Mouse (Mus musculus): ENCODE data around the gene Slc35d2.

Gene Slc35d2

DNA sequence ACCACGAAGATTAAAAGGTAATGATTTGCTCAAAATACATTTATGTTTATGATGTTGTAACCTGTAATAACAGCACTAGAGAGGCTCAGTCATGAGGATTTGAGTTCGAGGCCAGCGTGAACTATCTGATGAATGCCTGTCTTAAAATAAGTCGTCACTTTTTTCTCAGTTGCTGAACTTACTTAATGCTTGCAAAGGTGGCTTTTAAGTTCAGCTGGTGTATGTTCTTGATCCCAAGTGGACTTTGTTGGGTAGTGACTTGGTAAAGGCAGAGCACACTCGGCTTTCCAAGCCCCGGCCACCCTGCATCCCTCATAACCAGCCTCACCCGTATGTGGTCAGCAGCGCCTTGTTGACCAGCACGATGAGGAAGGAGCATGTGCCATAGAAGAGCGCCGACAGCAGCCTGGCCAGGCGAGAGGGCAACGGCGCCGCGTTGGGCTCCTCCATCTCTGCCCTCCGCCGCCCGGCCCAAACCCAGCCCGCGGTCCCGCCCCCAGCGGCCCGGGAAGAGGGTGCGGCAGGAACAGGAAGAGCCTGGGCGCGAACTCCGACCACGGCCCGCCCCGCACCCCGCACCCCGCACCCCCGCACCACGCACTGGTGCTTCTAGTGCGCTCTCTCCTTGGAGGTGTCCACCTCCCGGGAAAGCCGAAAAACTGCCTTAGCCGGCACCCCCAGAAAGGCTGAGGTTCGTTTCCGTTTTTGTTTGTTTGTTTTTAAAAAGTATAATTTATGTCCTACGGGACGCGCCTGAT lies at the start of gene Slc35d2:
Gene Slc35d2 (minus strand): TSS at position 511 of the 758 bp plus-strand sequence.
- DNase-seq (ENCODE audit: low read depth, low spot score): no peak

DNA sequence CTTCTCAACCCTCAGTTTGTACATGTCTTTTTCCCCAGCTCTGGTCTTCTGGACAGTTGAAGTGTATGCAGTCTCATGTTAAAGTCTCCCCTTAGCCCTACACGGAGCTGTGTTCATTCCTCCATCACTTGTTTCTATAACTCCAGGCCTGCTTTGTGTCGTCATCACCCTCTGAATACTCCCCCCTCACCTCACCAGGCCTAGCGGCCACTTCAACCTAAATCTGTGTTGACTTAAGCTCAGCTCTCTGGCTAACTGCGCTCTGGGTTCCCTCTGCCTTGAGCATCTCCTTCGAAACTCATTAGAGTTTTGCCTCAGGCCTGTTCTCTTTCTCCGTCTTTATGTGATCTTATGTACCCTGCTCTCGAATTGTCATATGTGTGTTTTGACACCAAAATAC lies 48.8 kb upstream of the Slc35d2 start:
- no peak for DNase-seq (ENCODE audit: low read depth, low spot score)

DNA sequence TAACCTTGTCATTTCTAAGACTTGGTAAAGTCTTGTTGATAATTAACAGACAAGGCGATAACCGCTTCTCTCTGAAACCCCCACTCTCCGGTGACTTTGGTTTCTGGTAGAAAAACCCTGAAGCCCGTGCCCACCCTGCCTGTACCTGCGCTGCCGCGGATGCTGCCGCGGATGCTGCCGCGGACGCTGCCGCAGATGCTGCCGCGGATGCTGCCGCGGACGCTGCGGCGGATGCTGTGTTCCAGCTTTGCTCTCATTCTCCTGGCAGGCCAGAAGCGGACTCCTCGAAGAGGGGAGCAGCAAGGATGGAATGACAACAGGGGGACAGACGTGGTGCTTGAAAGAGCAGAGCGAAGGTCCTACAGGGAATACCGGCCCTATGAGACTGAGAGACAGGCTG lies 40.6 kb upstream of the Slc35d2 start:
- no peak for DNase-seq (ENCODE audit: low read depth, low spot score)

DNA sequence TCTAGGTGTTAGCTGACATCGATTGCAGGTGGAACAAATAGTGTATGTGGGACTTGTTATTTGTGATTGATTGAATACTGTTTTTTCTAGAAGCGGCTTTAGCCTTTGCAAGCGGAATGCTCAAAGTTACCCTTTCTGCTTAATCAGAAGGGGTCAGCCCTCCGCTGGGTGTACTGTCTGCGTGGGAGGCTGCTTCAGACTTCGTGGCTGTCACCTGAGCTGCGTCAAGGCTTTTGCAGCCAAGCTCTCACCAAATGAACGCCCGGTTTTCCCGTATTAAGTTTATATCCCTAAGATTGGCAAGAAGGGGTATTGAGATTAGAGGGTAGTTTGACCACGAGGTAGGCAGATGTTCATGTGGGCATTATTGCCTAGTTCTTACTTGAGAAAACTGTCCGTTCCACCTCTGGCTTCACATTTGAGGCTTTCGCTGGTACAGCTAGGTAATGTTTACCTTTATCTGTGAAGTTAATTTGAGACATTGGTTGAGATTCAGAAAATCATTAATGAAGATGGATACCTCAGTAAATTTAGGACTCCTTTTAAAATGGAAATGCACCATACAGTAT lies 34.1 kb upstream of the Slc35d2 start:
- DNase-seq (ENCODE audit: low read depth, low spot score): no peak

DNA sequence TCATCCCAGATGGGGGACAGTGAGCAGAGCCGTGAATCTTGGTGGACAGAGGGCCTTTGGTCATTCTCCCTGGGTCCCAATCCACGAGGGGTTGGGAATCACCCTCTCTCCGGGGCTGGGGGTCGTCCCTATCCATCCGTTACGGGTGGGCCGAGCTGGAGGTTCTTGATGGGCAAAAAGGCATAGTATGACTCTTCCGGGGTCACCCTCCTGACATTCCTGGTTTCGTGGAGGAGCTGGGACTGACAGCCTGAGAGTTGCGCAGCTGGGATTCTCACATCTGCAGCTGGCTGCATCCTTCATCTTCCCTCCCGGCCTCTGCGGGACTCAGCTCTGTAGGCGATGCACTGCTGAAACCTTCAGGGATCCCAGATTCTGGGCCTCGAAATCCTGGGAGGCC lies 33.5 kb upstream of the Slc35d2 start:
- DNase-seq (ENCODE audit: low read depth, low spot score): no peak

DNA sequence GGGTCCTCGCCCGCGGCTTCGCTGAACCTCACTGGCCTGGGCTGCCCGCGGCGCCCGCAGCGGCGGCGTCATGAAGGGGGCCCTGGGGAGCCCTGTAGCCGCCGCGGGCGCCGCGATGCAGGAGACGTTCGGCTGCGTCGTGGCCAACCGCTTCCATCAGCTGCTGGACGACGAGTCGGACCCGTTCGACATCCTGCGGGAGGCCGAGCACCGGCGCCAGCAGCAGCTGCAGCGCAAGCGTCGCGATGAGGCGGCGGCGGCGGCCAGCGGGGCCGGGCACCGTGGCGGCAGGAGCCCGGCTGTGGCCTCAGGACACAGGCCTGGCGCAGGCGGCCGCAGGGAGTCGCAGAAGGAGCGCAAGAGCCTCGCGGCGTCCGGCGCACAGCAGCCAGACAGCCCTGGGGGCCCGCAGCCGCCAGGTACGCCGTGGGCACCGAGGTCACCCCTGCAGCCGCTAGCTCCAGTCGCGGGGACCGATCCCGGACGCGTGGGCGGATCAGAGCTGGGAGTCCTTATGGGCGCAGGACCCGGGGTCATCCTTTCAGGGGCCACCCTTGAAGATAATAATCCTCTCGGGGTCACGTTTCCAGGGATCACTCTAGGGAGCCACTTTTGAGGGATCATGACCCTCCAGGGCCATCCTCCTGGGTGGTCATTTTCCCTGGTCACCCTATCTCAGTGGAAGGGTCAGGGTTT lies 32.9 kb upstream of the Slc35d2 start:
- no peak for DNase-seq (ENCODE audit: low read depth, low spot score)

DNA sequence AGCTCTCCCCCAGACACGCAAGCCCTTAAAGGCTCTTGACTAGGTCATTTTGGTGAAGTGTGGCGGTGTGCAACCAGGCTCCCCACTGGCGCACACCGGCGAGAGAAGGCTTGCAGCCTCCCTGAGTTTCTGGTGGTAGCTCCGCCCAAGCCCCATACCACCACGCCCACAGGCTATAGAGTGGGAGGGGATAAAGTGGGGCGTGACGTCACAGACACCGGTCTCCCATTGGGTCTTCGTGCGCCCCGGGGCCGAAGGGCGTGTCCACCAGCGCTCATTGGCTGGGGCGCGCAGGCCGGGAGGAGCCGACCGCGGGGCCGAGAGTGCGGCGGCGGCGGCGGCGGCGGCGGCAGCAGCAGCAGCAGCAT lies 32.4 kb upstream of the Slc35d2 start, which contains the start of gene Habp4:
Gene Habp4 (plus strand): TSS at position 277 of the 368 bp plus-strand sequence.
- DNase-seq (ENCODE audit: low read depth, low spot score): peak; percentile 95

DNA sequence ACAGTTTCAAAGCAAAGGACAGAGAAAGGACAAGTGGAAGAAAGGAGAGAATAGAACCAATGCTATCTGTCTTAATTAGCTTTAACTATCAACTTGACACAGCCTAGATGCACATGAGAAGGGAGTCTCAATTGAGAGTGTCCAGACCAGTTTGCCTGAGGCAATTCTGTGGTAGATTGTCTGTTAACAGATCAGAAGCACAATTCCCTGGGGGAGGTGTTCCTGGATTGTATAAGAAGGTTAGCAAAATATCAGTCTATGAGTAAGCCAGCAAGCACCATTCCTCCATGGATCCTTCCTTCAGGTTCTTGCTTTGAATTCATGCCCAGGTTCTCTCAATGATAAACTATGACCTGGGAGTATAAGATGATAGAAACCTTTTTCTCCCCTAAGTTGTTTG lies 27.8 kb upstream of the Slc35d2 start:
- DNase-seq (ENCODE audit: low read depth, low spot score): no peak

DNA sequence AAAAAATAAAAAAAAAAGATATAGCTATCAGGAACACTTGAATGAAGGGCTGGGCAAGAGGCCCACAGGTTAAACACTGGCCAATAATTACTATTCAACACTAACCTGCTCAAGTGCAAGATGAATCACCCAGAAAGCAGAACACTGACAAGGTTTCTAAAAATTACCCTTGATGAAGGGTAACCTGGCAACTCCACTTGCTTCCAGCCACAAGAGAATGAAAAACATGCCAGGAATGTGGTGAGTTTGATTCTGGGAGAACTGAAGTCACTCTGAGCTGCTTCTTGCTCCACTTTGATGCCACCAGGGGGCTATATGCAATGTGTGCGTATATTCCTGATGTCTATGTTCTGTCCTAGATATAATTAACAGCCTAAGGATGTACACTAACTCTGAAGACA lies 26.0 kb upstream of the Slc35d2 start:
- DNase-seq (ENCODE audit: low read depth, low spot score): no peak

DNA sequence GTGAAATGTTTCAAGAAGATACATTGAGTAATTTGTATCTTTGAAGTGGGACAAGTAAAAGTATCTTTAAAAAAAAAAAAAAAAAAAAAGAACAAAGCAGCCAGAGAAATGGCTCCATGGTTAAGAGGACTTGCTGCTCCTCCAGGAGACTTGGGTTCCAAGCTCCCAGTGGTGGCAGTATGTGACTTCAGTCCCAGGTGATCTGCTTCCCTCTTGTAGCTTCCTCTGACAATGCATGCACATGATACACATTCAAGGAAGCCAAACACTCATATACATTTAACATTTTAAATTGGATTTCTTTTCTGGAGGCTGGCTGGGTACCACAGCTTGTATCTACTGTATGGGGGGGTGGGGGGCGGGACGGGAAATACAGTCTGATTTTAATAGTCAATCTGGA lies 25.5 kb upstream of the Slc35d2 start:
- DNase-seq (ENCODE audit: low read depth, low spot score): no peak

DNA sequence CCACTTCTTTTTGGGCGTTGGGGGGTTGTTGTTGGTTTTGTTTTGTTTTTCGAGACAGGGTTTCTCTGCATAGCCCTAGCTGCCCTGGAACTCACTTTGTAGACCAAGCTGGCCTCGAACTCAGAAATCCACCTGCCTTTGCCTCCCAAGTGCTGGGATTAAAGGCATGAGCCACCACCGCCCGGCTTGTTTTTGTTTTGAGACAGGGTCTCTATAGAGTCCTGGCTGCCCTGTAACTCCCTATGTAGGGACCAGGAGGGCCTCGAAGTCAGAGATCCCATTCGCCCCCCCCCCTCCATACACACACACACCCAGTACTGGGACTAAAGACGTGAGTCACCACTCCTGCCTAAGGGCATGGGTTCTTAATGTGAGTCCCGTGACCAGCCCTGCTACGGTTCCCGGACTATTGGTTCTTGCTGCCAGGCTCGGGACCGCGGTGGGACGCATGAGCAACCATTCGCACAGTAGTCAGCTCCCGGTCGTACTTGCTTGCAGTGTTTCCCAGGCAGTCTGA lies 24.6 kb upstream of the Slc35d2 start:
- DNase-seq (ENCODE audit: low read depth, low spot score): peak; percentile 55

DNA sequence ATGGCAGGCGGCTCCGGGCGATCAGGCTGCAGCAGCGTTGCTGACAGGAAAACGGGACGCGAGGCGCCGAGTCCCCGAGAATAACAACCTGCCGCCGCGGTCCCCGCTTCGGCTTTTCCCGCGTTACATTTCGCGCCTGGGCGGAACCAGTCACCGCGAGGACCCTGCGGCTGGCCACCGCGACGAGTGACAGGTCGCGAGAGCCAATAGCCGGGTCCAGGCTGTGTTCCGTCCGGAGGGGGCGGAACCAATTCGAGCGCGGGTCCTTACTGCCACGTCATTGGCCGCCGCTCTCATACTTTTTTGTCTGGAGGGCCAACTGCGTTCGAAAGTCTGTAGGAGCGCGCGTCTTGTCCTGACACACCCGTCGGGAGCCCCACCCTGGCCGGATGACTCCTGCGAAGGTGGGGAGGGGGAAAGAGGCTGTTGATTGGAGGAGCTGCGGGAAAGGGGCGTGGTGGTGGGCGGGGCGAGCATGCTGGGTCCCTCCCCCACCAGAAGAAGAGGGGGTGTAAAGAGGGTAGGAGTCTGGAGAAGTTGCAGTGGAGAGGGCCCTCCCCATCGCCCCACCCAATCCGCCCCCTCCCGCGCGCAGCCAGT lies 24.0 kb upstream of the Slc35d2 start, which contains the start of gene Zfp367:
Gene Zfp367 (minus strand): TSS at position 120 of the 600 bp plus-strand sequence.
- DNase-seq (ENCODE audit: low read depth, low spot score): peak; percentile 97

DNA sequence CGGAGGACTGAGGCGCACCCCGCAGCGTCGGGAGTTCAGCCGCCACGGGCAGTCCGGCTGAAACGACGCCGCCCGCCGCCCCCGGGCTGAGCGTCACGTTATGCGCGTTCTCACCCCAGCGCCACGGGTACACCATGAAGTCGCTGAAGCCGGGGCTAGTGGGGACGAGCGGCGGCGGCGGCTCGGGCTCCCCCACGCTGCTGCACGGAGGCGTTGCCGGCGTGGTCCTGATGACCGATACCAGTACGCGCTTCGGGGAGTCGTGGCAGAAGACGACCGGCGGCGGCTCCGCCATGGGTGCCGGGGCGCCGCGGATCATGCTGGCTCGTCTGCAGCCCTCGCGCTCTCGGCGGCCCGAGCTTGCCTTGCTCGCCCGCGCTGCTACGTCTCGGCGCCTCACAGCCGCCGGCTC lies 23.5 kb upstream of the Slc35d2 start:
- DNase-seq (ENCODE audit: low read depth, low spot score): no peak

DNA sequence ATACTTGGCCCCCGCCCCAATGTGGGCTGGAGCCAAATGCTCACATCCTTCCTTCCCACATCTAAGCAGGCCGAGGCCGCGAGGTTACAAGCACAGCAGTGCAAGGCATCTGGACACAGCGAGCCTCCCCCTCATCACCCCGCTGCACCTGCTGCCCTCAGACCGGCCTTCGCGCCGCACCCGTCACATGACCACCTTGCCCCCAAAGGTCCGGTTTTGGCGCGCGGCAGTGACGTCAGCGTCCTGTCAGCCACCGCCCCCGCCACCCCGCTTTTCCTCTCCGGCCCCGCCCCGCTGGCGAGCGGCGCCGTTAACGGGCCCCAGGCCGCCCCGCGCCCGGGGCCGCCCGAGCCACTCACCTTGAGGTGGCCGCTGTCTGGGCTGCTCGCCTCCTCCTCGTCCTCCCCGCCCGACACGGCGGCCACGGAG lies 23.1 kb upstream of the Slc35d2 start:
- DNase-seq (ENCODE audit: low read depth, low spot score): peak; percentile 56

DNA sequence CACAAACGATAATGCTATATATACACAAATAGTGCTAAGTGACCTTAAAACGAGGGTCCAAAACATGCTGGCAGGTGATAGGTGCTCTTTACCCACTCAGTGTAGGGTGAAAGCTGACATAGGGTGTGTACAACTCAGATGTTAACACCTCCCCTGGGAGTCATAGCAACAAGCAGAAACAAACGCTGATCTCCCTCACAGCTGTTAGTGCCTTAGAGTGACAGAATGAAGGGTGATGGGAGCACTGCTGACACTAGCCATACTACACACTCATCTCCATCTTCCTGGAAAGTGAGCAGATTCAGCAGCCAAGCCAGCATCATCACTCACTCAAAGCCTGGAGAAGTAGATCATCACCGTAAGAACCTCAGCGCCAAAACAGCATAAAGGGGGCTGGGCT lies 21.0 kb upstream of the Slc35d2 start:
- DNase-seq (ENCODE audit: low read depth, low spot score): no peak

DNA sequence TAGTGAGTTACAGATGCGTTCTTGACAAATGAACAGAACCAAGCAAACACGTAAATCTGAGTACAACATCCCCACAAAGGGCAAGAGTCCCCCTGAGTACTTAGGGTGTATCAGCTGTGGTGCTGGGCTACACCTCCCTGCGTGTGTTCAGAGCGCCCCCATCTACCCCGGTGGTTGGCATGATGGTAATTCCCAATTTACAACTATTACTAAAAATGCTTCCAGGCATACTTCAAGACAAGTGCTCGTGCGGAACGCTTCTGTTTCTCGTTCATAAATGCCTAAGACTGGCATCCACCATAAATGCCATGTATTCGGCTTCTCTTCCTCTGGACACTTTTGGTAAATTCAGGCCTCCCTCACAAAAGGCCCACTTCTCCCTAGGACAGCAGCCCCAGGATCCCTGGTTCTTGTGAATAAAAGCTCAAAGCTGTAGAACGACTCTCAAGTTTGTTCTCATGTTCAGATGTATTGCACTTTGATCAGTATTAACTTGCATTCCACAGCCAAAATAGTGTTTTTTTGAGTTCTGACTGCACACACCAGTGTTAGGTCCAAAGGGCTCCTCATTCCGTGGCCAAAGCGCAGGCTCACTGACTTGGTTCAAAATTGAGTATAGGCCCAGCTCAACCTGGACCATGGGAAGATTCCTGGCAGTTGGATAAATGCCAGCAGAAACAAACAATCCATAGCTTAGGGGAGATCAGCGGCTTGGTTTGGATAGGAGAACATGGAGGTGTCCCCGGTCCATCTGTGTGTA lies 628 bp upstream of the Slc35d2 start:
- DNase-seq (ENCODE audit: low read depth, low spot score): no peak

DNA sequence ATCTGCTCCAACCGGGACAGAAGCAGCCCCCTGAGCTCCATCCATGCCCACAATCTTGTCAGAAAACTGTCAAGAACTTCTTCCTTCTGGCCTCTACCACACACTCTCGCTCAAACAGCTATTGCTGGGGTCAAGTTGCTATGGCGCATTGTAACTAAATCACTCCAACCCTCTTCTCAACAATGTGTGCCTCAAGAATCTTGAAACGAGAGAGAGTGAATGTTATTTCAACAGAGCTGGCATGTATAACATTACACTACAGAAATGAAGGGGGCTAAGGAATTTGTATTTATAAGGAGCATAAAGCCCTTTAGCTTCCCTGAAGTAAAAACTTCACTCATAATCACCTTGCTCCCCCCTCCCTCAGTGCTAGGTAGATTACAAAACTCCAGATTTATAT lies 2.9 kb downstream of the Slc35d2 start:
- no peak for DNase-seq (ENCODE audit: low read depth, low spot score)

DNA sequence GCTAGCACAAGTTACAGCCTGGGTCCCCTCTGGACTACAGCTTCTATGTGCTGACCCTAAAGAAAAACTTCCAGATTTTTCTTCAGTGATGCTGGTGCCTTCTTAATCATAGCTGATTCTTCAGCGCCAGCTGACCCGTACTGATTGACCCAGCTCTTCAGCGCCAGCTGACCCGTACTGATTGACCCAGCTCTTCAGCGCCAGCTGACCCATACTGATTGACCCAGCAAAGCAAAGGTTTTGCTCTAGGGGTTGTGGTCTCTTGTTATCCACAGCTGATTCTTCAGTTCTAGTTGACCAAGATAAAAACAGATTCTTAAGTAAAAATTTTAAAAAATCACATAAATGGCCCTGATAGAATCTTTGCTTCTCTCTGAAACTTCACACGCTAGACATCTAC lies 4.3 kb downstream of the Slc35d2 start:
- no peak for DNase-seq (ENCODE audit: low read depth, low spot score)

DNA sequence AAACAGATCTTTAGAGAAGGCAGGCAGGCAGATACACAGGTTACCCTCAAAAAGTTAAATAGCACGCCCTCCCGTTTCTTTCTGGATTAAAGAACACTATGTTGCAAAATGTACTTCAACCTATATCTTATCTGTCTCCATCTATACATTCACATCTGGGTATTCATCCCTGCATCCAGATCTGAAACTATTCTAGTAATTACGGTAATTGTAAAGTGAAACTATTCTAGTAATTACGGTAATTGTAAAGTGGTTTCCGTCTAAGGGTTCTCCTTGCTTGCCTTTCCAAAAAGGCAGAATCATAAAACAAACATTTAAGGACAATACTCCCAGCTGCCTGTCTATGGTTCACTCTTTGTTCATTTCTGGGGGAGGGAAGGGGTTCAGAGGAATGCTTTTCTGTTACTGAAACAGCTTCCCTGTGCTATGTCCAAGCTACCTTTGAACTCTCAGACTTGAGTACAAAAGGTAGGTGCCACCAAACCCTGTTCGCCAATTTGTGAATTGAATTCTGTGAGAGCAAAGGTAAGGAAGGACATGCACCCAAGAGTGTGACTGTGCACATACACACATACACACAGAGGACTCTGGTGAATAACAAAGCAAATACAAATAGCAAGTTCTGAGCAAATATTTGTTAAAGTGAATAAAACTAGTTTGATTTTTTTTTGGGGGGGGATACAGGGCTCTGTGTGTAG lies 5.5 kb downstream of the Slc35d2 start:
- DNase-seq (ENCODE audit: low read depth, low spot score): no peak

DNA sequence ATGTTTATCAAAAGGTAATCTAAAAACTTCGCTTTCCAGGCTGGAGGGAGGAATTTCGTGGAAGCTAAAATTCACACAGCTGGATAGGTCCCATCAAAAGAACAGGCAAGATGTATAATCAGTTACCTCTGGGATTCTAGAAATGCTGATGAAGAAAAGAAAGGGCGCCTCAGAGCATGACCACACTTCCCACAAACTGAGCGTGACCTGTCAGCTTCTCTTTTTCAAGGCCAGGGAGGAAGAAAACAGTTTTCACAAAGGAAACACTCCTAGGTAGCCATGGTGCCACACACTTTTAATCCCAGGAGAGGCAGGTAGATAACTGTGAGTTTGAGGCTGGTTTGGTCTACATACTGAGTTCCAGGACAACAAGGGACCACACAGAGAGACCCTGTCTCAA lies 8.4 kb downstream of the Slc35d2 start:
- DNase-seq (ENCODE audit: low read depth, low spot score): no peak

DNA sequence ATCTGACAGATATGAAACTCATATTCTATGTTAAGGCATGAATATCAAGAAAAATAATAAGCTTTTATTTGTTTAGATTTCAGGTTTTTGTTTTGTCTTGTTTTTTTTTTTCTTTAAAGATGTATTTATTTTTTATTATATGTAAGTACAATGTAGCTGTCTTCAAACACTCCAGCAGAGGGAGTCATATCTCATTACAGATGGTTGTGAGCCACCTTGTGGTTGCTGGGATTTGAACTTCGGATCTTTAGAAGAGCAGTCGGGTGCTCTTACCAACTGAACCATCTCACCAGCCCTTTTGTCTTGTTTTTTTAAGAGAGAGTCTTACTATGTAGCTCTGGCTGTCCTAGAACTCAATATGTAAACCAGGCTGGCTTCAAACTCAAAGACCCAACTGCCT lies 11.7 kb downstream of the Slc35d2 start:
- DNase-seq (ENCODE audit: low read depth, low spot score): no peak

All from WW6 (cell line).